Mouse (Mus musculus): Measurements from ENCODE around the gene Prph2.

DNA sequence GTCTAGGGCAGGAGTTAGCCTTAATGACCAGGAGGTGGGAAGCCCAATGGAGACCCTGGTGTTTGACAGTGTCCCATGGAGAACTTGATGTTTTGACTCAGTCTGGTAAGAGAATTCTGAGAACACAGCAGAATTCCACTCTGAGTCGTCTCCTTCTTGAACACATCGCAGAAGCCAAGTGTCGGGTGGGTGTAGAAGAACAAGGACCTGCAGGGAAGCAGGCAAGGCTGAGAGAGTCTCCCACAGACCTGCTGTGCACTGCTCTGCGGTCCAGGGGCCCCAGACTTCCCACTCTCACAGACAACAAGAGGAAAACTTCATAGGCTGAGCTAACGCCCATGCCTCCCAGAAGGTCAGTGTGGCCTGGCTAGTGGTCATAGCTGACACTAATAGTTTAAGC lies 17.5 kb downstream of the Prph2 start:
- TF ChIP-seq CTCF (IDR thresholded peaks at IDR 0.05; ENCODE audit: low read depth, low read length) (no peak), EP300 (IDR thresholded peaks at IDR 0.05; ENCODE audit: insufficient read depth, low read depth, low read length) (no peak)
